Mouse (Mus musculus) kidney, adult 2 months (tissue): ENCODE measurements around the gene Mansc4.

ENCODE experiments used
- CTCF ChIP-seq: fragments of 200-500 bp; conservative IDR thresholded peaks from 2 replicates; pipeline ENCODE4 v1.5.1; 2011; ENCODE audit warnings: low read depth, mild to moderate bottlenecking, control low read depth, low read length, moderate library complexity, mixed read lengths; ENCODE audit not compliant: insufficient read depth, insufficient read length
- POLR2A ChIP-seq: fragments of 200-500 bp; IDR thresholded peaks from one replicate; pipeline ENCODE4 v1.6.1; 2011; ENCODE audit warnings: low read depth, low read length, control low read depth

GRCm38 (mm10) chr6:147118190-147118589, 31.4 kb upstream of the Mansc4 start:
- TF ChIP-seq POLR2A (no peak), CTCF (no peak)
